Comparison of ENCODE assay signal across 10 mouse cellular contexts in the genomic region with DNA sequence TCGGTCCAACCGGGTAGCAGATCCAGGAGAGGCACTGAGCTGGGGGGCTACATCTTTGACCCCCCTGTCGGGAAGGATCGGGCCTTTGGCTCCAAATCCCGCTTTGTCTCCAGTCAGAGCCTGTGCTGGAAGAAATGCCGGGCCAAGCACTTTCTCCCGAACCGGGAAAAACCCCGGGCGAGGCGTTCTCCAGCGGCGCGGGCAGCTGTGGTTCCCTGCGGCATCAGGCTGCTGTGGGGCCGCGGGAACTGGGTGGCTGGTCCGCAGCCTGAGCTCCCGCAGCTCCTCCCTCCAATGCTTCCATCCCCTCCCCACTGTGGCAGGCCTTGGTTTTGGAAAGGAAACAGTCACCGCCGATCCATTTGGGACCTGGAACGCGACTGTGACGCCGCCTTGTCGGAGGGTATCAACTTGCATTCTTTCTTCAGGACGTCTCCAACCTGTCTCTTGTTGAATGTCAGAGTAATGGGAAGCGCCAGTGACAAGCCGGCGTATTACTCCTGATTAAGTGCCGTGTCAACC. TPM values are rescaled to one million over a fixed set of nuclear protein-coding genes. Genes with fewer than 3 reads are reported as not detected.
DNase-seq lines count a peak whose midpoint lies in the region; ATAC-seq lines count a peak whose summit lies in the region.
"Had no signal": no experiment of that assay in that cellular context is flagged by ENCODE, and none has a peak within 500 bp of the region (broad histone marks: within the 10 kb centered on the region; RNA-seq: fewer than 3 reads in every experiment).

No protein-coding gene starts in this region.

- no peaks in the 10 kb centered on the region for H3K9me3 ChIP-seq in liver, embryonic 11.5 days (ENCODE audit: control insufficient read depth, low read length)
- no peaks in the 10 kb centered on the region for H3K9me3 ChIP-seq in embryonic facial prominence, embryonic 13.5 days
- no peaks in the 10 kb centered on the region for H3K9me3 ChIP-seq in neural tube, embryonic 15.5 days (replicated peaks)

- no peaks in the 10 kb centered on the region for H3K36me3 ChIP-seq in liver, embryonic 11.5 days (ENCODE audit: control insufficient read depth, insufficient read depth, low read length)
- H3K36me3 ChIP-seq in embryonic facial prominence, embryonic 13.5 days: no peaks in the 10 kb centered on the region
- no peaks in the 10 kb centered on the region for H3K36me3 ChIP-seq in neural tube, embryonic 15.5 days

- H3K4me2 ChIP-seq in liver, embryonic 11.5 days: peak overlapping the region; percentile 74
- peak overlapping the region; percentile 92 for H3K4me2 ChIP-seq in embryonic facial prominence, embryonic 13.5 days
- H3K4me2 ChIP-seq in neural tube, embryonic 15.5 days: peak overlapping the region; percentile 61

- DNase-seq in liver, embryonic 11.5 days (ENCODE audit: low spot score): peak; percentile 51
- no peak for DNase-seq in liver
- DNase-seq in induced T-regulatory cell, adult 2 months (ENCODE audit: low read depth): peak; percentile 15
- DNase-seq in left cerebral cortex, adult 18-20 months (ENCODE audit: low spot score in 2 of 2): no peak
- no peak for DNase-seq in layer of hippocampus, adult 8-10 months (ENCODE audit: low spot score in 2 of 2)
- no peak for DNase-seq in adrenal gland, postnatal 10 days

- H3K9ac ChIP-seq in liver, embryonic 11.5 days (ENCODE audit: low read depth, low read length): no peak overlapping the region
- 0 out of 2 replicates have a peak overlapping the region, but pooled peaks have one; percentile 46 for H3K9ac ChIP-seq in embryonic facial prominence, embryonic 13.5 days
- H3K9ac ChIP-seq in neural tube, embryonic 15.5 days (replicated peaks): no peak overlapping the region

- H3K4me1 ChIP-seq in liver, embryonic 11.5 days (replicated peaks; ENCODE audit: control insufficient read depth, insufficient read depth, low read length): peaks cover 6% of the 10 kb centered on the region; the same call in 1 of the 2 replicates
- H3K4me1 ChIP-seq in embryonic facial prominence, embryonic 13.5 days: peaks cover 19% of the 10 kb centered on the region
- H3K4me1 ChIP-seq in neural tube, embryonic 15.5 days: peaks cover 20% of the 10 kb centered on the region

- no peak for ATAC-seq in liver, embryonic 11.5 days (replicated peaks; ENCODE audit: low FRiP score)
- ATAC-seq in embryonic facial prominence, embryonic 13.5 days (ENCODE audit: insufficient number of reproducible peaks, insufficient read depth, low FRiP score, low TSS enrichment, low read depth): no peak
- no peak for ATAC-seq in neural tube, embryonic 15.5 days (ENCODE audit: low FRiP score)

- peak overlapping the region; percentile 51 for H3K4me3 ChIP-seq in liver, embryonic 11.5 days (ENCODE audit: low read depth, low read length)
- H3K4me3 ChIP-seq in embryonic facial prominence, embryonic 13.5 days: peak overlapping the region; percentile 52
- H3K4me3 ChIP-seq in neural tube, embryonic 15.5 days (replicated peaks): peak overlapping the region; percentile 37

- WGBS in liver, embryonic 11.5 days: under 1% methylated on average over 31 of the region's 31 CpGs
- WGBS in embryonic facial prominence, embryonic 13.5 days: under 1% methylated on average over 31 of the region's 31 CpGs
- under 1% methylated on average over 31 of the region's 31 CpGs for WGBS in neural tube, embryonic 15.5 days

- H3K27me3 ChIP-seq in liver, embryonic 11.5 days (replicated peaks; ENCODE audit: control insufficient read depth, insufficient read depth, low read length): peaks cover 97% of the 10 kb centered on the region
- H3K27me3 ChIP-seq in embryonic facial prominence, embryonic 13.5 days: peaks cover 97% of the 10 kb centered on the region
- peaks cover 89% of the 10 kb centered on the region for H3K27me3 ChIP-seq in neural tube, embryonic 15.5 days (replicated peaks)

- H3K27ac ChIP-seq in liver, embryonic 11.5 days (ENCODE audit: low read depth, low read length): no peak overlapping the region
- H3K27ac ChIP-seq in embryonic facial prominence, embryonic 13.5 days: no peak overlapping the region
- H3K27ac ChIP-seq in neural tube, embryonic 15.5 days (replicated peaks): no peak overlapping the region

RNA-seq across cellular contexts. Expression of gene Barhl2, which starts 1.2 kb away (rescaled TPM):
- not detected in 2 replicates for polyA plus RNA-seq in liver, embryonic 11.5 days (2014; fragmentation: Nextera tagmentation; extraction: Ambion mirVana)
- not detected in 2 replicates for polyA plus RNA-seq in embryonic facial prominence, embryonic 13.5 days (2015; fragmentation: Nextera tagmentation; extraction: Ambion mirVana)
- 1.5 and 1.8 TPM in 2 replicates for polyA plus RNA-seq in neural tube, embryonic 15.5 days (2015; fragmentation: Nextera tagmentation; extraction: Ambion mirVana)
- 1 to 10 TPM in 1 of 2 experiments, under 1 TPM in 1; 0.72 to 1.0 TPM for total RNA-seq in left cerebral cortex, adult 18-20 months (2021)
- under 1 TPM in 1 of 4 experiments, not detected in 3; 0.14 TPM for total RNA-seq in layer of hippocampus, adult 8-10 months (2022)
- total RNA-seq in adrenal gland, postnatal 10 days (2021): not detected
- total RNA-seq: neutrophil, adult 5-6 weeks had no signal
- polyA plus RNA-seq: gonadal fat pad, adult 2 months had no signal

Comparison
In these comparisons a context has a peak if more than half of its experiments do, and no peak if none do; other contexts are left out.
1. DNase-seq: peak in liver, embryonic 11.5 days (single experiment) and induced T-regulatory cell, adult 2 months (single experiment); none in liver (single experiment), left cerebral cortex, adult 18-20 months (0 of 2), layer of hippocampus, adult 8-10 months (0 of 2) and adrenal gland, postnatal 10 days (single experiment).
2. Peak in every context shown above with its lines, with median percentiles within 50 percentile points of each other: H3K4me2 ChIP-seq and H3K4me3 ChIP-seq.